ENCODE assay signal across 27 mouse cellular contexts in the genomic region with DNA sequence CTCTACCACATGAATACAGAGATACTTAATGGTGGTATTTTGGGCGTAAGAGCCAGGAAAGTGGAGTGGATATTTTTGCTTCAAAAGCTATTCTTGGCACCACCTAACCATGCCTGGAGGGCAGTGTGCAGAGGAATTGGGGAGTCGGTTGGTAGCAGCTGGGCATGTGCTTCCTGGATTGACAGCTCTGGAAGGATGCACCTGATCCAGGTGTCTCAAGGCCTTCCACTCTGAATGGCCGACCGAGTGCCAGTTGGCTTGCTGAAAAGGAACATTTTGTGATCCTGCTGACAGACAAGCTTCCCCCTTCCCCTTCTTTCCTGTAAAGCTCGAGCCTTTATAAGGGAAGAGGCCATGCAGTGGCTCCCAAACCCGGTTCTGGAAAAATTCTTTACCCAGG.
DNase-seq lines count a peak whose midpoint lies in the region; ATAC-seq and TF ChIP-seq lines count a peak whose summit lies in the region.
"Had no signal": no experiment of that assay in that cellular context is flagged by ENCODE, and none has a peak within 500 bp of the region (broad histone marks: within the 10 kb centered on the region; RNA-seq: fewer than 3 reads in every experiment).

No protein-coding gene starts in this region.

- ATAC-seq in midbrain, embryonic 16.5 days, result no peak
- no peak for ATAC-seq in midbrain, embryonic 13.5 days
- ATAC-seq: CD4-positive, CD25-positive, alpha-beta regulatory T cell, adult 4 months; forebrain, postnatal 0 days; intestine, embryonic 15.5 days; liver, embryonic 12.5 days; liver, postnatal 0 days; lung, postnatal 0 days had no signal

- no peak overlapping the region for H3K4me3 ChIP-seq in kidney, adult 2 months (ENCODE audit: insufficient read depth, low read depth, low read length)
- H3K4me3 ChIP-seq in midbrain, embryonic 16.5 days (ENCODE audit: low read depth, low read length), result no peak overlapping the region
- no peak overlapping the region for H3K4me3 ChIP-seq in midbrain, embryonic 13.5 days (replicated peaks)
- H3K4me3 ChIP-seq: embryonic facial prominence, embryonic 10.5 days; embryonic facial prominence, embryonic 15.5 days; forebrain, embryonic 12.5 days; heart, embryonic 12.5 days; intestine, embryonic 15.5 days; liver, embryonic 12.5 days; megakaryocyte, embryonic 14.5 days; stomach, embryonic 15.5 days had no signal

- H3K27me3 ChIP-seq in kidney, adult 2 months (replicated peaks; ENCODE audit: control insufficient read depth, insufficient read depth, low read length), result no peaks in the 10 kb centered on the region
- no peaks in the 10 kb centered on the region for H3K27me3 ChIP-seq in midbrain, embryonic 16.5 days (ENCODE audit: control insufficient read depth, insufficient read depth, low read depth, low read length)
- H3K27me3 ChIP-seq in midbrain, embryonic 13.5 days, result no peaks in the 10 kb centered on the region
- H3K27me3 ChIP-seq: embryonic facial prominence, embryonic 15.5 days; forebrain, embryonic 12.5 days; heart, embryonic 12.5 days; intestine, embryonic 15.5 days; liver, embryonic 12.5 days; stomach, embryonic 15.5 days had no signal

- 54% methylated on average over 6 of the region's 6 CpGs for WGBS in kidney, adult 2 months
- WGBS in midbrain, embryonic 16.5 days, result 80% methylated on average over 6 of the region's 6 CpGs
- 87% methylated on average over 6 of the region's 6 CpGs for WGBS in midbrain, embryonic 13.5 days

- TF ChIP-seq CTCF in kidney, adult 2 months (conservative IDR thresholded peaks at IDR 0.05; ENCODE audit: insufficient read depth, insufficient read length, low read depth, low read length), result no peak

- H3K4me1 ChIP-seq in kidney, adult 2 months (ENCODE audit: control insufficient read depth, insufficient read depth, low read length), result no peaks in the 10 kb centered on the region
- H3K4me1 ChIP-seq in midbrain, embryonic 16.5 days (ENCODE audit: control insufficient read depth, insufficient read depth, low read length), result peaks cover 18% of the 10 kb centered on the region
- peaks cover 33% of the 10 kb centered on the region for H3K4me1 ChIP-seq in midbrain, embryonic 13.5 days (replicated peaks)
- H3K4me1 ChIP-seq: intestine, embryonic 15.5 days; liver, embryonic 12.5 days; megakaryocyte, embryonic 14.5 days had no signal

- DNase-seq in heart, adult 11 months, result peak; percentile 92
- no peak for DNase-seq in heart, postnatal 36 days
- DNase-seq in kidney, adult 2 months, result peak; percentile 7
- DNase-seq in kidney, adult 18-20 months, result no peak
- DNase-seq in left cerebral cortex, postnatal 10 days (ENCODE audit: extremely low spot score in 1 of 2, low spot score in 2 of 2), result no peak
- DNase-seq: adrenal gland, postnatal 14 days; cerebellum, adult 11 months; cerebellum, adult 9-11 months; forebrain, postnatal 0 days; gastrocnemius, postnatal 14 days; kidney, adult 9 months; left cerebral cortex, postnatal 4 days; liver, postnatal 0 days; lung, postnatal 4 days; right cerebral cortex, postnatal 25 days had no signal

- no peak overlapping the region for H3K27ac ChIP-seq in kidney, adult 2 months (ENCODE audit: insufficient read depth, low read depth, low read length)
- peak overlapping the region; percentile 74 for H3K27ac ChIP-seq in midbrain, embryonic 16.5 days (ENCODE audit: low read length)
- no peak overlapping the region for H3K27ac ChIP-seq in midbrain, embryonic 13.5 days
- H3K27ac ChIP-seq: embryonic facial prominence, embryonic 10.5 days; embryonic facial prominence, embryonic 15.5 days; forebrain, embryonic 12.5 days; intestine, embryonic 15.5 days; liver, embryonic 12.5 days; stomach, embryonic 15.5 days had no signal

- intact Hi-C loops in heart, postnatal 36 days (cut with DNase I), result no loop called here
- intact Hi-C loops in left cerebral cortex, postnatal 10 days (cut with DNase I), result no loop called here

- no peak overlapping the region for H3K4me2 ChIP-seq in midbrain, embryonic 16.5 days (ENCODE audit: low read length)
- no peak overlapping the region for H3K4me2 ChIP-seq in midbrain, embryonic 13.5 days (replicated peaks)
- H3K4me2 ChIP-seq: embryonic facial prominence, embryonic 15.5 days; forebrain, embryonic 12.5 days; heart, embryonic 12.5 days; intestine, embryonic 15.5 days; liver, embryonic 12.5 days; stomach, embryonic 15.5 days had no signal

- no peaks in the 10 kb centered on the region for H3K9me3 ChIP-seq in midbrain, embryonic 16.5 days (replicated peaks; ENCODE audit: control insufficient read depth, low read length, poor library complexity, severe bottlenecking)
- H3K9me3 ChIP-seq in midbrain, embryonic 13.5 days, result no peaks in the 10 kb centered on the region
- H3K9me3 ChIP-seq: embryonic facial prominence, embryonic 10.5 days; embryonic facial prominence, embryonic 15.5 days; forebrain, embryonic 12.5 days; intestine, embryonic 15.5 days; liver, embryonic 12.5 days; stomach, embryonic 15.5 days had no signal

- no peak for TF ChIP-seq POLR2A in kidney, adult 2 months (IDR thresholded peaks at IDR 0.05; ENCODE audit: low read depth, low read length)

- no peak overlapping the region for H3K9ac ChIP-seq in midbrain, embryonic 16.5 days (ENCODE audit: low read depth, low read length)
- no peak overlapping the region for H3K9ac ChIP-seq in midbrain, embryonic 13.5 days (replicated peaks)
- H3K9ac ChIP-seq: embryonic facial prominence, embryonic 15.5 days; forebrain, embryonic 12.5 days; forebrain, postnatal 0 days; heart, embryonic 12.5 days; intestine, embryonic 15.5 days; liver, embryonic 12.5 days; liver, postnatal 0 days; stomach, embryonic 15.5 days had no signal

- H3K36me3 ChIP-seq in kidney, adult 2 months (ENCODE audit: control insufficient read depth, insufficient read depth, low read length), result no peaks in the 10 kb centered on the region
- no peaks in the 10 kb centered on the region for H3K36me3 ChIP-seq in midbrain, embryonic 16.5 days (ENCODE audit: control insufficient read depth, insufficient read depth, low read length)
- H3K36me3 ChIP-seq in midbrain, embryonic 13.5 days, result no peaks in the 10 kb centered on the region
- H3K36me3 ChIP-seq: embryonic facial prominence, embryonic 10.5 days; embryonic facial prominence, embryonic 15.5 days; forebrain, embryonic 12.5 days; heart, embryonic 12.5 days; intestine, embryonic 15.5 days; liver, embryonic 12.5 days; stomach, embryonic 15.5 days had no signal

Comparison
In these comparisons a context has a peak if more than half of its experiments do, and no peak if none do; other contexts are left out.
1. DNase-seq: peak in heart, adult 11 months (single experiment) and kidney, adult 2 months (single experiment); none in heart, postnatal 36 days (0 of 2), kidney, adult 18-20 months (single experiment) and left cerebral cortex, postnatal 10 days (0 of 2).